Mouse (Mus musculus): ENCODE results near the gene Susd4. TPM values are rescaled to one million over a fixed set of nuclear protein-coding genes. Genes with fewer than 3 reads are reported as not detected.

The Susd4 gene
- total RNA-seq, 2 experiments from 2014 or later: 0.72 to 0.88 TPM

DNA sequence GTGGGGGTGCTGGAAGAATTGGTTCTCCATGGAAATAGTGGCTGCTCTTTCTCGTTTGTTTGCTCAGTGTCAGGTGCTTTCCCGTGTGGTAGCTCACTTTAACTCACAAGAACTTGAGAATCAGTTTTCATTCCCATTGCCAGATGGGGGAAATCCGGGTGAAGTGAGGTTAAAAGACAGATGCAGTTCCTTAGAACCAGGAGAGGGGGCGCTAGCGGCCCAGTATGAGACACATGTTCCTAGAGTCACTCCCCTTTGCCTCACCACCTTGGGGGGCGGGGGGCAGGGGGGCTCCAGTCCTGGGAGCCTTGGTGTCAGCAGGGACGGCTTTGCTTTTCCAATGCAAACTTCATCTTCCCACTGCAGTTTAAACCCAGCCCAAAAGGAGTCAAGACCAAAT lies 23.4 kb downstream of the Susd4 start:
- DNase-seq: no peak

DNA sequence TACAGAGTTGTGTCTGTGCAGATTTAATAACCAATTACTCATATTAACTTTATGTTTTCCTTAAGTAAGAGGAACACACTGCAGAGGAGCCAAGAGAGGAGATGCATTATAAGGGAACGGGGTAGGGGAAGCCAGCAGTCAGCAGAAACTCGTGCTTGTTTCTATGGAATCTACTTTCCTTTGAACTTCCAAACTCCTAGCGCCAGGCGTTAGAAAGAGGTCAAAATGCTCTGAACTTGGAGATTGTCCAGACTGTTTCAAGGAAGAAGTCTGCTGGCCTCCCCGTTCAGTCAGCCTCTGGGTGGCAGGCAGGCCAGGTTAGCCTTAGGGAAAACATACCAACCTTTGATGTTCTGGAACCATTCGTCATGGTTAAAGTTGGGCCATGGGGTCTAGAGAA lies 25.2 kb downstream of the Susd4 start:
- no peak for DNase-seq

DNA sequence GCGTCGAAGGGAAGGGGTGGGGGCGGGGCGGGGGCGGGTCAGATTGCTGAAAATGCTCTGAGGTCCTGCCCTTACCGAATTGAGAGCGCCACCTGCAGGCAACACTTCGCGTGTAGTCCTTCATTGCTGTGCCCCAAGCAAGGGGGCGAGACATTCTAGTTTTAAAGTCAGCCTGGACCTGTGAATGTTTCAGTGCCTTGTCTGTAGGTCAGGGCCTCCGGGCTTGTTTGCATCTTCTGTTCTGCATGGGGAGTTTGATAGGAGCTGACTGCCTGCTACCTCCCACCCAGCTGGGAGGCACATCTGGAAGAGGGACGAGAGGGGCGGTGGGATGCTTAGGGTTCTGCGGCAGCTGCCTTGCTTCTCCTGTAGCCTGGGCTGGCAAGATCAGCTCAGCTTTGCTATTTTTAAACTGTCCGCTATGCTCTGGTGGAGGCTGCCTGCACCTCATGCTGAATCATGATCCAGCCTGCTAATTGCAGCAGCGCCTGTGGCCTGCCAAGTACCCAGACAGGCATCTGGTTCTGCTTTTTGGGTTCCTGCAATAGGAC lies 28.9 kb downstream of the Susd4 start:
- DNase-seq: peak; percentile 69

DNA sequence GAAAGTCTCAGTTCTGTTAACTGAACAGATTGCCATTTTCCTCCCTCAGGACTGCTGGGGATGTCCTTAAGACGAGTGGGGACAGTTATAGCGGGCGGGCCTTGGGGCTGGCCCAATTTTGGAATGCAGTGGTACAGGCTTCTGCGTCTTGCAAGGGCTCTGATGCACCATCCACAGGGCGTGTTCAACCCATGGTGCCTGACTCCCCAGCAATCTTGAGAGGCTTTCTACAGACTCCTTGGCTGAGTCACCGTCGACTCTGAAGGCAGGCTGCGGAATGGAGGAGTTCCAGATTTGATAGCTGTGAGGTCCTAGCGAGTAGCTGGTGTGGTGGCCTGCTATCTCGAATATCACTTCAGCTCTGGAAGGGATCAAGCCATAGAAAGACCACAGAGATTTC lies 30.6 kb downstream of the Susd4 start:
- DNase-seq: no peak

DNA sequence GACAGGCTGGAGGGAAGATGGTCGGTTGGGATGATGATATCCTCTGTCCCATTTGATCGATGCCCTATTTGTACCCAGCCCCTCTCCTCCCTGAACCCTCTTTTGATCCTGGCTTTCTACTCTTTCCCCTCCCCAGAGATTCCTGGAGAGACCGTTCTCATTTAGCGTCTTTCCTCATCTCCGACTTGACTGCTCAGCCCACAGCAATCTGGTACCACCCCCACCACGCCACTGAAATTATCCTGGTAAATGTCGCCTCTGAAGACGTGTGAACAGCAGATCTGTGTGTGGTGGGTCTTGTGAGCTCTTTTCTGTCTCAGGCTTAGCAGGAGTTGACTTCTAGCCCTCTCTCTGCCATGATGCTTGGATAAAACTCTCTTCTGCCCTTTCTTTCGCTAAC lies 31.0 kb downstream of the Susd4 start:
- DNase-seq: no peak

DNA sequence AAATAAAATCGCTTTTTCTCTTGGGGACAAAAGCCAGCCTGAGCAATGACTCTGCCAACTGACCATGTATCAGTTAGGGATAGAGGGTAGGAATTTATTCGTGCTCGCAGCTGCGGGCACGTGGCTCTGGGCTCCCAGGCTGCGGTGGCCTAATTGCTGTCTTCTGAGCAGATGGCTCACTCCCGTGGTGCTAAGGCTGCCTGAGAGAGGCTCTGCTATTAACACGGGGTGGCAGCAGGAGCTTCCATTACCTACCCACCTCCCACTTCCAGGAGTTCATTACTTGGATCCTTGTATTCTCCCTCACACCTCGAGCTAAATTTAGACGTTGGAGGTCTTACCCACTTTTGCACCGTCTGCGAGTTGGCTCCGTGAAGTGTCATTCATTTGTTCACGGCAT lies 33.4 kb downstream of the Susd4 start:
- no peak for DNase-seq

DNA sequence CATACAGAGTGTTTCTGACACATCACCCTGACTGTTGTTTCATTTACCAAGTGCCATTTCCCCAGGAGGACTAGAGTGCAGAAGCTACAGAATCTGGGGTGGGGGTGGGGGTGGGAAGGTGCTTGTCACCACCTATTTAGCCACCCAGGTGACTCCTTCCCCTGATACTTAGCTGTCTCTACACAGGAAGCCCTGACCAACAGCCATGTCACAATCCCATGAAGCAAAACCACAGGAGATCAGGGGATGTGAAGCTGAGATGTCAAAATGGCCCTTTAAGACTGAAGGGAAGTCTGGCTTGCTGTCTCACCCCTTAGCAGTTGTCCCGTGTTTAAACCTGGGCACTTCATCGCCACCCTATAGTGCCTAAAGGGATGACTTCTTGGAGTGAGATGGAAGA lies 37.9 kb downstream of the Susd4 start:
- DNase-seq: no peak

DNA sequence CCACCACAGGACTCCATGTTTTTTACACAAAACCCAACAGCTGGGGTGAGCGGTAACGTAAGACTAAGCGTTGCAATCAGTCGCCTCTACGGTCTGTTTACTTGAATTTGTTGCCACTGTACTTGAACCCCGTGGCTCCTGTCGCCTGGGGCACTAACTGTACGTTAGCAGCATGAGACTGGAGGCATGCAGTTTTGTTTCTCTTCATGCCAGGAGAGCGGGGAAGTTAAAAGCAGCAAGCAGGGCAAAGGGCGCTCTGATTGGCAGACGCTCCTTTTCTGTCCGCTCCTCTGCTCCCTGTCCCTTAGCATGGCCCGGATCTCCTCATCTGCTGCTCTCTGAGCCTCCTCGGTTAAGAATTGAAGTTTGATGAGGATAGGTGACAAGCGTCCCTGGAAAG lies 39.2 kb downstream of the Susd4 start:
- no peak for DNase-seq

DNA sequence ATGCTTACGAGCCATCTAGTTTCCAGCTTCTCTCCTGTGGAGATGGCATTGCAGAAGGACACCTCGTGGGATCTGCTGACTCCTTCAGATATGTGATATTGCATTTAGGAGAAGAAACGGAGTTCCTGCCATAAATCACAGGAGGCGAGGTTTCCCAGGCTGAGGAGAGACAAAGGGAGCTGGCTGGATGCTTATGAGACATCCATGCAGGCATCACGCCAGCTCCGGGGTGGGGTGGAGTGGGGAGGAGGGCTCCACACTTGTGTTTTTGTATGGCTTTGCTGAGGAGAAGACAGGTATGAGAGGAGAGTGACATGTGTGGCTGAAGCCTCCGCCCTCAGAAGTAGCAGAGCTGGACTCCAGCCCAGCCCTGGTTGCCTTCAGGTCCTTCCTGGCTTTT lies 50.3 kb downstream of the Susd4 start:
- DNase-seq: no peak

DNA sequence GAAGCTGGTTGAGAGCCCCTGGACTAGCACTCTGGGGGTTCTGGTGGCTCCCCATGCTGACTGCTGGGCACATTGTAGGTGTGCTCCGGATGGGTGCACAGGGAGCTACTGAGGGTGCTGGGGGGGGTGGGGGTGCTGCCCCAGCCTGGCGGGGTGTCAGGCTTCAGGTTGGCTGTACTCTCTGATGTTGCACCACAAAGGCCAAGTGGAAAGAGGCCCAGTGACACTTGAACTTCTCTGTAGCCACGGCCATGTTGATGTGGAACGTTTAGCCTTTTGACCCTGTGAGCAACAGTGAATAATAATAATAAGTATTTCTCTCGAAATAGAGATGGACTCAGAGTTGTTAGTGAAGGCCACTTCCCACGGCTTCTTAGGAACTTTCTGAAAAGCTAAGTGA lies 50.9 kb downstream of the Susd4 start:
- DNase-seq: no peak

DNA sequence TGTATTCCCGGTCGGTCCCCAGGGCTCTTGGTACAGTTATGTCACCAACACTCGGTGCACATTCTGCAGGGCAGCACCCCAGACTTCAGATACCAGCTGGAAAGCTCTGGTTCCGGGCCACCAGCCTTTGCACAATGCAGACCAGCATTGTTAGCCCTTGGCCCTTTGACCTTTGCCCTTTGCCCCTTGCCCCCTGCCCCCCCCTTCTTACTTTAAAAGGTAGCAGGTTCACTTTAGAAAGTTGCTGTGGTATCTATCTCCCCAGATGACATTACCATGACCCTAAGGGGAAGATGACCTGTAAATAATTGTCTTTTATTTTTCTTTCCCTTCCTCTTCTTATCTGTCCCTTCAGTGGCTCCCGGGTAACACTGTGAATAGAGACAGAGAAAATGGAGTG lies 53.4 kb downstream of the Susd4 start:
- DNase-seq: no peak

DNA sequence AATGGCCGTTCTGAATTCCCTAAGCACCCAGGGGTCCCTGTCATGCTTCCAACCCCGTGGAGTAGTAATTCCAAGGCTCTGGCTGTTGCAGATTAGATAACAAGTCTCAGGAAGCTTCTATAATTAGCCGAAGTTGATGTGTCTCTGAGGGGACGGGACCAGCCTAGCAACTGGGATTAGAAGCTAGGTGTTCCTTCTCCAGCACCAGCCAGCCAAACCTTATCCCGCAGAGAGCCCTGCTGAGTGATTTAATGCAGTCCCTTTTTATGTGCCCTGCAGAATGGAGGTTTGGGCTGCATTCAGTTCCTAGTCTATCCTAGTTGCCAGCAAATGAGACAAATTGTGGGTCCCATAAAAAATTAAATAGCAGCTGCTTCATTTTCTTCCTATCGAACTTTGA lies 54.0 kb downstream of the Susd4 start:
- DNase-seq: no peak

DNA sequence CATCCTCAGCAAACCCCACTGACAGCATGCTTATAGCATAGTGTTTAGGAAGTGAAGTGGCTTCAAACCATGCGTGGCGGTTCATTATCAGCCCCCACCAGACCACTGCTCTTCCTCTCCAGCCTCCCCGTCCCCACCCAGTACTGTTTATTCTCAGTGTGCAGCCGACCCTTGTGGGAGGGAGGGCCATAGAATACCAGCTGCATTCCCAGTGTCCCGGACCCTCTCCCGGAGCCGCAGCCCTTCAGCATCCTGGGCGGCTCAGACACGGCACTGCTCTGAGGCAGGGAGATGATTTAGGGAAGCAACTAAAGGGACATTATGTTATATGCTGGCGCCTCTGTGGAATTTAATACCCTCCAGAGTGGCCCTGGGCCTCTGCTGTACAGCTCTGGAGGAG lies 55.3 kb downstream of the Susd4 start:
- DNase-seq: no peak

DNA sequence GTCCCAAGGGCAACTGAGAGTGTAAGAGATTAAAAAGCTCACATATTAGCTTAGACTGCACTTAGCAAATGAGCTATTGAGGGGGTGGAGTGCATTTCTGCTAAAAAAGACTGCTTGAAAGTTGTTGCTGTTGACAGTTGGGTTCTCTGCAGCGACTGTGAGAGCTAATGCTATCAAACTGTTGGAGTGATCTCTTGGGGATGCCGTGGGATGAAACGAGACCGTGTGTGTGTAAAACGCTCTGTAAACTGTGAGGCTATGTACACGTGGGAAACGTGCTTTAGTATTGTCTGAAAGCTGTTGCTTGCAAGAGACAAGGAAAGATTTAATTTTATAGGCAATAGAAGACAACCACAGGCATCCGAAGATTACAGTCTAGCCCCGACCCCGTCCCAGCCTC lies 59.1 kb downstream of the Susd4 start:
- DNase-seq: no peak

DNA sequence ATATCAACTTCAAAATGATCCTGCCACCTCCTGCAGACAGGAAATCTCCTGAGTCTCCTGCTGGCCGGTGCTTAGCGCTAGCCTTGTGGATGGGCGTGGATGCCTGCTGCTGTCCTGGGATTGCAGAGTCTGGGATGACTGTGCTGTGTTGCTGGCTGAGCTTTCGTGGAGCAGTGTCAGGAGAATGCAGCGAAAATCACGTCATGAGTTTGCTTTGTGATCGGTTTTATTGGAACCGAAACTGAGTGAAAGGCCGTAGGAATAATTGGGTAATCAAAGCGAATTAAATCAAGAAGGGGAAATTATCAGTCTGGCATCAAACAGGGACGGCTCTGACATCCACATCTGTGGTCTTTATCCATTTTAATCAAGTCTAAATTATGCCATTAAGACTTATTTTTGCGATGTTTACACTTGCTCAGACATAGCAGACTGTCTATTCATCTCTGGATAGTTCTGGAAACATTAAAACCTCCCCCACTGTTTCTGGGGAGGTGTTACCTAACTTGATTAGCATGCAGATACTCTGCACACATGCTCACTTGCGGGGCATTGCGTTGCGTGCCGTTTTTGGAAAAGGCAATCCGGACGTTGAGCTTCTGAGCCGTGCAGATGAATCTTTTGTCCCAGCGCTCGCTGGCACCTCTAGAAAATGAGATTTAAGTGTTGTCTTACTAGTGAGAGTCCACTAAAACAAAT lies 60.2 kb downstream of the Susd4 start:
- DNase-seq: no peak

DNA sequence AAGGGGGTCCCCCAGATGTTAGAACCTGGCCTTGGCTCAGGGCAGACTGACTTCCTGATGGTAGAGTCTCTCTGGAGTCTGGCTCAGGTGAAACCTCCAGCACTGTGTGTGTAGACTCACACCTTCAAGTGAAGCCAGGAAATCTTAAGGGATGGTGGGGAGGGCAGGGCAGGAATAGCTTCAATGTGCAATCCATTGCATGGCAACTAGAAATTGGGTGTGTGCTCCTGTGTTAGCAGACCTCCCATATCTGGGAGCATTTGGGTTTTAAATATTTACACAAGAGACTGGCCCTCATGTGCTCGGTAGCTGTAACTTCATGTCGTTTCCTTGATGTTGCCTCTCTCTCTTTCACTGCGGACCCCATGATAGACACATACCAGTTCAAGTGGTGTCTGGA lies 62.9 kb downstream of the Susd4 start:
- DNase-seq: no peak

DNA sequence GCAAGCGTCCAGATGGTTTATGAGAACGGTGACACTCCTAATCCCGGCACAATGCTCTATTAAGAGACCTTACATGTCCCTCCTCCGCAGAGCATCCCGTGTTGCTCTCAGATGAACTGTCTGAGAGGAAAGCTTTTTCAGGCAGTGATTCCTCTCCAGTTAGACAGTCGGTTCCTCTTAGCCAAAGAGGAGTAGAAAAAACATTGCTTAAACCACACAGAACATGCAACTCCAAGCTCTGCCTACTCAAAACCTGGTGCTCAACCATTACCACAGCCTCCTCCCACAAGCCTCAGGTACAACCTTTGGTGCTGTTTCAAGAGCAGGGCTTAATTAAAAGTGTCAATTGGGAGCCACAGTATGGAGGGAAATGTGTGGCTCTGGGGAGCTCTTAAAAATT lies 74.4 kb downstream of the Susd4 start:
- no peak for DNase-seq

DNA sequence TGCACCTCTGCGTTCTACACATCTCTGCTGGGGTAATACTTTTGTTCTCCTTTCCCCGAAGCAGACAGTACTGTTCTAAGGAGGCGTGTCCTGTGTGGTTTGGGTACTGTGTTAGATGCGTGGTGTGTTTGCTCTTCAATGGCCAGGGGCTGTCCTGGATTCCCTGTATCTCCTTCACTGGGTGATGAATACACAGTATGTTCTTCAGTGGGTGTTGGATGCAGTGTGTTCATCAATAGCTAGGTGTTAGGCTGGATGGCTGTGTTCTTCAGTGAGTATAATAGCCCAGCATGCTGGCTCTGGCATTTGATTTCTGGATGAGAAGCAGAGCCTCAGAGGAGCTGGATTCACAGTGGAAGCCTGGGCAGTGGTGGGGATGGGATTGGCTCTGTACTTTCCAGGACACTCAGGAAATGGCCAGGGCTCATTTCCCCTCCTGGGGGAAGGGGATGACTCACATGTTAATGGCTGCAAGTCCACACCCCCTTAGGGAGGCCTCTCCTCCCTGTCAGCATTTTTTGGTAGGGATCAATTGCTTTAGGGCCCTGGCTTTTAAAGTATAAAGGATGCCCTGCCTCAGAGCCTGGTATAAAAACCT lies 75.8 kb downstream of the Susd4 start:
- DNase-seq: peak; percentile 18

DNA sequence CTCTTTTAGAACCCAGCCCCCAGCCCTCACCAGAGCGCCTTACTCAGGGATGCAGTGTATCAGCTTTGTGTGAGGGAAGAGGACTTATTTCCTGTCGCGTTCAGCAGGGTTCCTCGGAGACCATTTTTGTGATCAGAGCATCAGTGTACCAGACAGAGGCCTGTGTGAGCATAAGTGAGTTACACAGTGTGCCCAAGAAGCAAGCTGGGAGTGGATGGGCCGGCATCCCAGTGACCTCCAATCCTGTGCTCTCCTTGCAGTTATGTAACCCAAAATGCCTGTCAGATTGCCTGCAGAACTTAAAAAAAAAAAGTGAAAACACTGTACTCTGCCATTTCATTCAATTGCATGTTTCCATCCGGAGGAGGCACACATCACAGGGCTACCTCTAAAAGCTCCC lies 76.4 kb downstream of the Susd4 start:
- DNase-seq: peak; percentile 15

DNA sequence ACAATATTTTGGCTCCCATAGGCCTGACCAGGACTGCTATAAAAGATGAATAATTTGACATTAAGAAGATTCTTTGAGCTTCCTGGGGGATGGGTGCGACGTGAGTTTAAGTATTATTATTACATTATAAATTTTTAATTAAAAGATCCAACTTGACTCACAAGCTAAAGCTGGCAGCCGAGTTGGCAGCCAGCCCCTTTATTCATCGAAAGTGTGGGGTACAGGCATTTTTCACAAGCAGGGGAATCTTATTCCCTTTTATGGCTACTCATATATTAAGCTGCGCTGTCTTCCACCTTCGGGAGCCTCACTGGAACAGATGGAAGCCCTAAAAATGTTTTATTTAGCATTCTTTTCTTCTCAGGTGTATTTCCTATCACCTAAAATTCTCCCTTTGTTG lies 76.9 kb downstream of the Susd4 start:
- DNase-seq: no peak

DNA sequence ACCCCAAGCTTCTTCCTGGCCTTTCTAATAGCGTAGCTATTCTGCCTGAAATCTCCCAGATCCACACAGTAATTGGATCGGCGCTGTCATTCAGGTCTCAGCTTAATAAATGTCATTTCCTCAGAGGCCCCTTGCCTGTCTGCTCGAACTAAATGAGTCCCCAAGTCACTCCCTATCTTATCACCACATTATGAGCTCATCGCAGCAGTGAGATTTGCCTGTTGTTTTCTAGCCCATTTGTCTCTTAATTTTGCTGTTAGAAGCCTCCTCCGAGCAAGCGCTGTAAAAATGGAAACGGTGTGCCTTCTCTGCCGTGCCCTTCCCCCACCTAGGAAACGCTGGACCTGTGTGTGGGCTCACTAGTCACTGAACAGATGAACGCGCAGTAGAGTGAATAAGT lies 85.9 kb downstream of the Susd4 start:
- no peak for DNase-seq

DNA sequence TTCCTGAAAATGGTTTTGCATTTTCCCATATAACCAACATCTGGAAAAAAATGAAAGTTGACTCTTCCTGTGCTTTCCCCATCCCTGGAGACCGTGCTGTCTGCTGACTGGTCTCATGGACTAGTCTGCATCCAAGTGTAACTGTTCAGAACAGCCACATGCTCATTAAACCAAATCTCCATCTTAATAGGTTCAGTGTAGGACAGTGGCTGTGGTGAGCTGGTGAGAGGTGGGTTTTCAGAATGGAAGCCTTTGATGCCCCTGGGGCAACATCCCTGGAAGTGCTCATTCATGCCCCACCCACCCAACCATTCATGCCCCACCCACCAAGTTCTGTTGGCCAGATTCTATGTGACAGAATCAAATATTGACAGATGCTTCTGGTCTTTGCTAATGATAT lies 86.4 kb downstream of the Susd4 start:
- no peak for DNase-seq

DNA sequence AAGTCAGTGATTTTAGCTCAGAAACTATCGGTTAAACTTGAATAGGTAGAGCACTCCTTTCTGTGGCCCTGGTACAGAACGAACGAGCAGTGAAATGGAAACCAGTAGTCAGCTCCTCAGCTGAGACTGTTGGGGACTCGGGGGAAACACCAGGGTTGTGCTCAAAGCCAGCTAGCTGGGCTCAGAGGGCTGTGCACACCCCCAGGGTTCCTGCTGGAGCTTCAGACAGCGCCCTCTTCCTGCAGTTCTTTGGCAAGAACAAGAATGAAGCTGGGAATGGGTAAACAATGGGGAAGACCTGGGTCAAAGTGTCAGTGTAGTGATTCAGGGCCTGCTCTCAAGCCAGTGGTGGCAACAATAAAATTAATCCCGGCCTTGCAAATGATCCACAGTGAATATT lies 88.5 kb downstream of the Susd4 start:
- DNase-seq: no peak

DNA sequence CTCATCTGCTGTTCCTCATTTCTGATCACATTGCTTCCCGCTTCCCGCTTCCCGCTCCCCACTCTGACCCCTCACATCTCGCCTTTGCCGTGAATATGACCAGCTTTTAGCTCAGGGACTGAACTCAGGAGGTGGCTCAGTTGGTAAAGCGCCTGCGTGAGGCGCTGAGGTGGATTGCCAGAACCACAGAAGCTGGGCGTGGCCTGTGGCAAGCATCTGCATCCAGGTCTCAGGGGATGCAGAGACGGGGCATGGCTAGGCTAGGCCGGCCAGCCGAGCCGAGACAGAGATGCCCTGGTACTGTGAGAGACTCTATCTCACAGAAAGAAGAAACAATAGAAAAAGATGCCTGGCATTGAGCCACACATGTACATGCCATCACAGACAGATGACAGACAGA lies 93.0 kb downstream of the Susd4 start:
- DNase-seq: no peak
